Mouse (Mus musculus) v-Abl transformed pro-B cells (cell line): Measurements from ENCODE around the gene Gpr37l1.

Experiments
- in situ Hi-C, 2 experiments: fragments of 400-800 bp; cut with MboI; formaldehyde crosslinking; loops; one replicate each; pipeline ENCODE4 v1.15.1; 2025; ENCODE audit not compliant: unreplicated experiment in 2 of 2

Gpr37l1 gene

DNA sequence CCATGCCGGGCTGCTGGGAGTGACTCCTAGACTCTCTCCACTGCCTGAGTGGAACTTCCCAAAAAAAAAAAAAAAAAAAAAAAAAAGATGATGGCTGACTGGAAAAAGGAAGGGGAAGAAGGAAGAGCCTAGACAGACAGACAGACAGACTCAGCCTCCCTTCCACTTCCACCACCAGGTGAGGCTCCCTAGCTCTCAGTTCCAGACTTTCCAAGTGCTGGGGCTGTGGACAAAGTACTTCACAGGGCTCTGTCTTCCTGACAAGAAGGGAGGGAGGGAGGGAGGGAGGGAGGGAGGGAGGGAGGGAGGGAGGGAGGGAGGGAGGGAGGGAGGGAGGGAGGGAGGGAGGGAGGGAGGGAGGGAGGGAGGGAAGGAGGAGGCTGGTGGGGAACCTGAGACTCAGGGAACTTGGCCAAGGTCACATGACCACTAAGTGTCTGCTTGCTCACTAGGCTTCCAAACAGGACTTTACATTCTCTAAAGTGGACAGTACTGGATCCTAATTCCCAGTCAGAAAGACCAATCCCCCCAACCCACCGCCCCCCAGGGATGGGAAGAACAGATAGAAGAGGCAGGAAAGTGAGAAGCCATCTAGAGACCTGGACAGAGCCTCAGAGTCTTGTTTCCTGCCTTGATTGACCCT lies 37.0 kb downstream of the Gpr37l1 start:
- in situ Hi-C loops = loop anchor here (10.0 to 25.0 kb wide), 3 partner anchors 266 to 1066 kb away; partner anchors contain the start of gene Btg2 (in 1 of the 2)

DNA sequence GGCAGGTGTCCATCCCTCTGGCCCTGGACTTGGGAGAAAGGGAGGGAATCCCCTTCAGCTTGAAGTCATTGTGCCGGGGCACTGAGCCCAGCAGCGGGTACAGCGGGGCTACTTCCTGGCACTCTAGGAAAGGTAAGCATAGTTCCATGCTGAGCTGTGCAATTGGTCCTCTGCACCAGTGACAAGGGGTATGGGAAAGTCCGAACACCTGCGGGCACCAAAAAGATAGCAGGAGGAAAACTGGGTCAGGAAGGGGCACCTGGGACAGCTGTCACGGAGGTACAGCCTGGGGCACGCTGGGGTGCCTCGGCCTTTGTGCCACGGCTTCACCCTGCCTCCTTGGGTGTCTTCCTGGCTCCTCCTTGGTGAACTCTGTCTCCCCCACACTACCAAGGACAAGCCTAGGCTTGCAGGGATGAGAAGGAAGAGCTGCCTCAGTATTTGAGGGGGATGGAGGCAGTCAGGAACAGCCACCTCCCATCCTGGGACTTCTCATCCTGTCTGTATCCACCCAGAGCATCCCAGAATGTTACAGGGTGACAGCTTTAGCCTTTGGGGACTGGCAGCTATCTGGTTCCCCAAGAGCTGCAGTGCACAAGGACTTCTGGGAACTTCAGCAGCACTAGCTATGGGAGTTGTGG lies 37.8 kb downstream of the Gpr37l1 start:
- in situ Hi-C loops = loop anchor here (10.0 to 25.0 kb wide), 3 partner anchors 265 to 1065 kb away; partner anchors contain the start of gene Btg2 (in 1 of the 2)

DNA sequence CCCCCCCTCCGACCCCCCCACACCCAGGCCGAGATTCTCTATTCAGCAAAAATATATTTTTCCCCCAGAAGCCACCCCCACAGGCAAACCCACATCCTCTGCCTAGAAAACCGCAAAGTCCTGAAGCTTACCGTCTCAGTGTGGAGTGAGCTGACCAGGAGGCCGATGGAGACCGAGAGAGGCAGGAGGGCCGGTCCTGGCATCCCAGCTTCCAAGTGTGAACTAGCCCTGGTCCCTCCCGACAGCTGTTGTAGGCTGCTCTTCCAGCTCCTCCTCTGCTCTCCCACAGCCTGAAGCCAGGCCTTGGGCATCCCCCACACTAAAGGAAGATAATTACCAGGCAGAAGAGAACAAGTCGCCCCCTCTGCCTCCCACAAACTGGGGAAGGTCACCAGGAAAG lies 38.5 kb downstream of the Gpr37l1 start:
- in situ Hi-C loops = loop anchor here in 1 of 2 experiments (25.0 kb wide), 1 partner anchor 1042 kb away; the partner anchor contains the start of gene Btg2

DNA sequence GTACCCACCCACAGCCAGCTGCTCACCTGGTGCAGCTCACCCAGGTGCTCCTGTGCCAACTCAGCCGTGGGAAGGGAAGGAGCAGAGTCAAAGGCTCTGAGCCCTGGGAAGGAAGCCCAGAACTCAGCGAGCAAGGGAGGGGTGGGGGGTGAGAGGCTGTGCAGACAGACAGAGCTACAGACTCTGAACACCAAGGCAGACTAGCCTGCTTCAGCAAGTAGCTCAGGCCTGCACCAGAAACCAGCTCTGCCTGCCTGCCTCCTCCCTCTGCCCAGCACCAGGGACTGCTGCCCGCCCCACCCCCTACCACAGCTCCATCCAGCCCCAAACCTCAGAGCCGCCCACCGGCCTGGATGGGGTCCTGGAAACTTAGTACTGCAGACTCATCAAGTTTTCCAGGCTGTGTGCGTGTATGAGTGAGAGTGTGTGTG lies 39.5 kb downstream of the Gpr37l1 start:
- in situ Hi-C loops = loop anchor here in 1 of 2 experiments (25.0 kb wide), 1 partner anchor 1041 kb away; the partner anchor contains the start of gene Btg2

DNA sequence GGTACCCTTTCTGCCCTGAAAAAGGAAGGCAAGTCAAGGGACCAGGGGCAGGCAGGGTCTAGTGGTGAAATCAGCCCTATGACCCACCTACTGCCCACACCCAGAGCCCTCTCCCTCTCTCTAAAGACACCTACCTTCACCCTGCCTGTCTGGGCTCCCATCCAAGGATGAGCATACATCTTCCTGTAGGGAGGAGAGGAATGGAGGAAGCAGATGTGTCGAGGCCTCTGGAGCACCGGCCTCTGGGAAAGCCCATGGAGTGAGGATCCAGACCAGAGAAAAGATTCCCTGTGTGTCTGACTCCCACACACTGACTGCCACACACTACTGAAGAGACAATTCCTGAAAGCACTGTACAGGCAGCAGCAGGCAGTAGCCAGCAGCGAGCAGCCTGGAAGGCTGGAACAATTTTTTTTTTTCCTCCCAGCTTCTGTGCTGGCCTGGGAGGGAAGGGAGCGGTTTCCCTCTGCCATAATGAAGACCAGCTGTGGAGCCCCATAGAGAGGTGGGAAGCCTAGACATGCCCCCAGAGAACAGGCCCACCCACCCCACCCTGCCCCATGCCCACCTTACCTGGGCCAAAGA lies 40.9 kb downstream of the Gpr37l1 start:
- in situ Hi-C loops = loop anchor here in 1 of 2 experiments (25.0 kb wide), 1 partner anchor 1039 kb away; the partner anchor contains the start of gene Btg2

DNA sequence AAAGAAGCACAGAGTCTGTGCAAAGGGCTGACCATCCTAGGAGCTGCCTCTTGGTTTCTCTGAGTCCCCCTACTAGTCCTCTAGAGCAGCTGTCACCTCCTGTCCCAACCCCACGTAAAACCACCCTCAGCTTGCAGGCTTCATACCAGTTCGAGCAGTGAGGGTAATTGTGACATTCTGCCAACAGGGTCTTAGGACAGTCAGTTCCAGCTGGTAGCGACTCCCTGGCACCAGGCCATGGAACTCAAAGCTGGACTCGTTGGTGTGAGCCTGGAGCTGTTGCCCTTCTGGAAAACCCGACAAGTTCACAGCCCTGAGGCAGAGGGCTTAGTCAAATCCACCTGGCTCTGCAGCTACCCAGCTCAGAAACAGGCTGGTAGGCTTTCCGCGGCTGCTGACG lies 41.5 kb downstream of the Gpr37l1 start:
- in situ Hi-C loops = loop anchor here in 1 of 2 experiments (25.0 kb wide), 1 partner anchor 1039 kb away; the partner anchor contains the start of gene Btg2

DNA sequence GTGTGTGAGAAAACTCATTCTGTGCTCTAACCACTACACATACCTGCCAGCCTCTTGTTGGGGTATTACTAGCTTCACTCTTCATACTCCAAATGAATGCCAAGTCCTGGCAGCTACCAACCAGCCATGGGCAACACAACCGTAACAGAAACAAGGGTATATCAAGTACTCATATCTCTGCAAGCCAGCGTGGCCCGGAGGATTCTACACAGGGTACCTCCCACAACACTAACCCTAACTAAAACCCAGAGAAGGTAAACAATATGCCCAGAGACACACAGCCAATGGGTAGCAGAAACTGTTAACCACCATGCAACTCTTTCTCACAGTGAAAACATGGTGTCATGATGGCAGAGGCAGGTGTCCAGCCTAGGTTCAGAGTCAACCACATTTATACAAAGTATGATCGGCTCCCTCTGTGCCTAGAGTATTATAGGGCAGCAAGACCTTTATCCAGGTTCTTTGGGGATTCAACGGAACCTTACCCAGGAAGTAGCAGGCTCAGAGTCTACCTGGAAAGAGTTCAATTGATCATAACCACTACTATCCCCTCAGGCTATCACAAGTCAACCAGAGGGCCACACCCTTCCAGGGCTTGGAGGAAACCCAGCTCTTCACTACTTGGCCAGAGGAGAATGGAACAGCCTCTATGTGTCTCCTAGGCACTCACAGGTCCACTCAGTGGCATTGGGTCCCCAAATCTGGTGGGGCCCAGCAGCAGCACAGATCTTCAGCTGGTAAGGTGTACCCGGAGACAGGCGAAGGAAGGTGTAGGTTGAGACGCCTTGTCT lies 42.7 kb downstream of the Gpr37l1 start:
- in situ Hi-C loops = loop anchor here in 1 of 2 experiments (25.0 kb wide), 2 partner anchors 262 to 1037 kb away; partner anchors contain the start of gene Btg2

DNA sequence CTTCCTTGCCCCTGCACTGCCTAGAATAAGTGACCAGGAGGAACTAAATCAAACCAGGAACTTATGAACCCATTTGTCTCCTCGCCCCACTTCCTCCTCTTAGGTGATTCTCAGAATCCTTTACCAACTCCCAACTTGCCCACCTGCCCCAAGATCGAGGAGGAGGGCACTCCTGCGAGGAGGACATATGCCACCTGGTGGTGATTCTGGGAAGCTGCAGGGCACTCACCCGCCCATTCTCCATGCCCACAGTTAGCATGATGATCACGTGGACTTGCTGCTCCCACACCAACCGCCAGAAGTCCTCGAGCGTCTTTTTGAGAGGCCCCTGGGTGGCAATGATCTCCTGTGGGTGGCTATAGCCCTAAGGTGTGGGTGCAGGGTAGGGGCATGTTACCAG lies 54.8 kb downstream of the Gpr37l1 start:
- in situ Hi-C loops = loop anchor here (10.0 to 25.0 kb wide), 2 partner anchors 250 to 438 kb away; no protein-coding TSS in a partner anchor

DNA sequence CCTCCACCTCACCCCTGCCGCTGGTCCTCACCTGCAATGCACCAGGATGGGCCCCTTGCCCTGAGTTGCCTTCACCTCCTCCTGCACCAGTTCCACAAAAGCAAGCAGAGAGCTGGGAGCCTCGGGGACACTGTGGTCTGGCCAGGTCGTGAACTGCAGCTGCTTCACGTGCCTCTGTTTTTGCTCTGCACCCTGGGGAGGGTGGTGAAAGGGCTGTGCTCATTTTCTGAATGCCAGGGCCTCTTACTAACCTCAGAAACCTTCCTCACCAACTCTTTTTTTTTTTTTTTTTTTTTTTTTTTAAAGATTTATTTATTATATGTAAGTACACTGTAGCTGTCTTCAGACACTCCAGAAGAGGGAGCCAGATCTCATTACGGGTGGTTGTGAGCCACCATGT lies 56.2 kb downstream of the Gpr37l1 start:
- in situ Hi-C loops = loop anchor here (10.0 to 25.0 kb wide), 2 partner anchors 249 to 436 kb away; no protein-coding TSS in a partner anchor
